Mouse (Mus musculus) midbrain, postnatal 0 days (tissue): Measurements from ENCODE around the gene Olfm2. TPM values are rescaled to one million over a fixed set of nuclear protein-coding genes. Genes with fewer than 3 reads are reported as not detected.

Source experiments
- ATAC-seq: fragments of 200-750 bp; cut with Nextera tagmentation; 2 replicates; pipeline ENCODE4 v1.8.0; 2017; ENCODE audit warnings: moderate number of reproducible peaks, mild to moderate bottlenecking, moderate TSS enrichment, moderate library complexity; ENCODE audit not compliant: low FRiP score
- DNase-seq: peaks from one replicate; pipeline ENCODE4 v3.0.0-alpha.2; 2015; ENCODE audit warnings: low spot score
- H3K27ac ChIP-seq: fragments of 300-500 bp; sonication (generic); 2 replicates; pipeline ENCODE4 v1.5.1; 2014; ENCODE audit warnings: low read depth, mild to moderate bottlenecking, low read length, mixed read lengths
- H3K27me3 ChIP-seq: fragments of 300-500 bp; sonication (generic); 2 replicates; pipeline ENCODE4 v1.6.1; 2014; ENCODE audit warnings: low read length, control low read depth, mixed read lengths; ENCODE audit not compliant: insufficient read depth
- H3K36me3 ChIP-seq: fragments of 300-500 bp; sonication (generic); 2 replicates; pipeline ENCODE4 v1.6.1; 2014; ENCODE audit warnings: low read length, control low read depth, mixed read lengths; ENCODE audit not compliant: insufficient read depth
- H3K4me1 ChIP-seq: fragments of 300-500 bp; sonication (generic); 2 replicates; pipeline ENCODE4 v1.6.1; 2014; ENCODE audit warnings: mild to moderate bottlenecking, control low read depth, antibody characterized with exemption, low read length, mixed read lengths; ENCODE audit not compliant: insufficient read depth
- H3K4me2 ChIP-seq: fragments of 300-500 bp; sonication (generic); 2 replicates; pipeline ENCODE4 v1.6.1; 2014; ENCODE audit warnings: low read depth, mild to moderate bottlenecking, low read length, mixed read lengths; ENCODE audit not compliant: poor library complexity, severe bottlenecking
- H3K4me3 ChIP-seq: fragments of 300-500 bp; sonication (generic); 2 replicates; pipeline ENCODE4 v1.5.1; 2014; ENCODE audit warnings: low read depth, mild to moderate bottlenecking, low read length, moderate library complexity
- H3K9ac ChIP-seq: fragments of 300-500 bp; sonication (generic); replicated peaks from 2 replicates; pipeline ENCODE4 v1.6.1; 2014; ENCODE audit warnings: mild to moderate bottlenecking, low read length, moderate library complexity, mixed read lengths; ENCODE audit not compliant: poor library complexity, severe bottlenecking
- H3K9me3 ChIP-seq: fragments of 300-500 bp; sonication (generic); 2 replicates; pipeline ENCODE4 v1.6.1; 2016; ENCODE audit warnings: low read length, control low read depth
- CTCF ChIP-seq: IDR thresholded peaks from 2 replicates; pipeline ENCODE4 v1.5.1; 2016; ENCODE audit warnings: antibody characterized with exemption, mild to moderate bottlenecking
- WGBS: fragments of 180-500 bp; shearing (Covaris S2); extraction: QIAGEN DNeasy Blood & Tissue Kit; methylation state at CpG from one replicate; pipeline ENCODE4 v1.1.7; 2014; 5-methylcytosine and 5-hydroxymethylcytosine counted together
- polyA plus RNA-seq: library from polyadenylated mRNA; unstranded; fragments of >200 nt; fragmentation: Nextera tagmentation; extraction: Ambion mirVana; gene quantifications from 2 replicates; pipeline ENCODE4 v1.2.1, GENCODE M21; 2015
- total RNA-seq: library from RNA; depleted of rRNA; stranded (reverse); fragments of >200 nt; gene quantifications from 2 replicates; pipeline ENCODE4 v1.2.3, GENCODE M21; 2014

The Olfm2 gene
- total and polyA plus RNA-seq, 2 experiments from 2014 or later = 245 to 342 TPM

GRCm38 (mm10) chr9:20758896-20759295 lies 12.7 kb upstream of the Olfm2 start:
- WGBS = 83% methylated on average over 6 of the region's 6 CpGs
- Histone ChIP-seq H3K4me1 (no peaks in the 10 kb centered on the region), H3K9me3 (no peaks in the 10 kb centered on the region), H3K36me3 (no peaks in the 10 kb centered on the region), H3K4me2 (no peak overlapping the region), H3K27ac (no peak overlapping the region), H3K27me3 (no peaks in the 10 kb centered on the region), H3K4me3 (no peak overlapping the region), H3K9ac (no peak overlapping the region)
- TF ChIP-seq CTCF = no peak
- ATAC-seq (no peak), DNase-seq (no peak)

GRCm38 (mm10) chr9:20758243-20758642 lies 12.1 kb upstream of the Olfm2 start:
- H3K9ac ChIP-seq = no peak overlapping the region
- no peak overlapping the region for H3K4me2 ChIP-seq
- H3K36me3 ChIP-seq = no peaks in the 10 kb centered on the region
- no peak for TF ChIP-seq CTCF
- no peak for DNase-seq
- H3K9me3 ChIP-seq = no peaks in the 10 kb centered on the region
- WGBS = 79% methylated on average over 2 of the region's 2 CpGs
- no peaks in the 10 kb centered on the region for H3K27me3 ChIP-seq
- no peak overlapping the region for H3K4me3 ChIP-seq
- no peak overlapping the region for H3K27ac ChIP-seq
- no peak for ATAC-seq
- no peaks in the 10 kb centered on the region for H3K4me1 ChIP-seq

- DNase-seq (peak; percentile 59), ATAC-seq (no peak)
- no peaks in the 10 kb centered on the region for H3K4me1 ChIP-seq
- TF ChIP-seq CTCF = peak; percentile 70
- no peak overlapping the region for H3K4me2 ChIP-seq
- H3K27ac ChIP-seq = no peak overlapping the region
- no peaks in the 10 kb centered on the region for H3K9me3 ChIP-seq
- no peak overlapping the region for H3K9ac ChIP-seq
- no peaks in the 10 kb centered on the region for H3K27me3 ChIP-seq
- 64% methylated on average over 6 of the region's 6 CpGs for WGBS
- H3K4me3 ChIP-seq = no peak overlapping the region
- H3K36me3 ChIP-seq = no peaks in the 10 kb centered on the region
Observed at GRCm38 (mm10) chr9:20757087-20757955, 11.2 kb upstream of the Olfm2 start.

GRCm38 (mm10) chr9:20756081-20756700 lies 10.0 kb upstream of the Olfm2 start:
- DNase-seq (no peak), ATAC-seq (no peak)
- no peaks in the 10 kb centered on the region for H3K36me3 ChIP-seq
- H3K27me3 ChIP-seq = no peaks in the 10 kb centered on the region
- H3K4me3 ChIP-seq = no peak overlapping the region
- no peak overlapping the region for H3K4me2 ChIP-seq
- no peak overlapping the region for H3K9ac ChIP-seq
- H3K27ac ChIP-seq = no peak overlapping the region
- no peaks in the 10 kb centered on the region for H3K9me3 ChIP-seq
- H3K4me1 ChIP-seq = no peaks in the 10 kb centered on the region
- WGBS = 94% methylated on average over 4 of the region's 4 CpGs
- TF ChIP-seq CTCF = no peak

- H3K4me2 ChIP-seq = no peak overlapping the region
- H3K27me3 ChIP-seq = no peaks in the 10 kb centered on the region
- TF ChIP-seq CTCF = no peak
- H3K9me3 ChIP-seq = no peaks in the 10 kb centered on the region
- no peaks in the 10 kb centered on the region for H3K4me1 ChIP-seq
- H3K27ac ChIP-seq = no peak overlapping the region
- no peaks in the 10 kb centered on the region for H3K36me3 ChIP-seq
- no peak overlapping the region for H3K9ac ChIP-seq
- ATAC-seq (no peak), DNase-seq (no peak)
- WGBS = 98% methylated on average over 2 of the region's 2 CpGs
- H3K4me3 ChIP-seq = no peak overlapping the region
Observed at GRCm38 (mm10) chr9:20754335-20754734, 8.2 kb upstream of the Olfm2 start.

GRCm38 (mm10) chr9:20751477-20752029 lies 5.4 kb upstream of the Olfm2 start:
- Histone ChIP-seq H3K9me3 (no peaks in the 10 kb centered on the region), H3K36me3 (no peaks in the 10 kb centered on the region), H3K9ac (no peak overlapping the region), H3K27me3 (no peaks in the 10 kb centered on the region), H3K4me1 (no peaks in the 10 kb centered on the region), H3K4me3 (no peak overlapping the region), H3K27ac (no peak overlapping the region), H3K4me2 (no peak overlapping the region)
- 60% methylated on average over 6 of the region's 6 CpGs for WGBS
- ATAC-seq (peak; percentile 45; the same call in 1 of the 2 replicates), DNase-seq (peak; percentile 64)
- TF ChIP-seq CTCF = peak; percentile 55
